Mouse (Mus musculus) kidney, embryonic 16.5 days (tissue): ENCODE results near the gene Flywch1. TPM values are rescaled to one million over a fixed set of nuclear protein-coding genes. Genes with fewer than 3 reads are reported as not detected.

Experiments used
- ATAC-seq: fragments of 200-750 bp; cut with Nextera tagmentation; 2 replicates; pipeline ENCODE4 v1.8.0; 2017; ENCODE audit warnings: moderate TSS enrichment; ENCODE audit not compliant: low FRiP score, low TSS enrichment
- H3K27ac ChIP-seq: fragments of 300-500 bp; sonication (generic); 2 replicates; pipeline ENCODE4 v1.5.1; 2014; ENCODE audit warnings: low read length
- H3K27me3 ChIP-seq: fragments of 300-500 bp; sonication (generic); 2 replicates; pipeline ENCODE4 v1.6.1; 2014; ENCODE audit warnings: low read length, control low read depth, mixed read lengths; ENCODE audit not compliant: insufficient read depth
- H3K36me3 ChIP-seq: fragments of 300-500 bp; sonication (generic); 2 replicates; pipeline ENCODE4 v1.6.1; 2014; ENCODE audit warnings: low read length, control low read depth, mixed read lengths; ENCODE audit not compliant: insufficient read depth
- H3K4me1 ChIP-seq: fragments of 300-500 bp; sonication (generic); 2 replicates; pipeline ENCODE4 v1.6.1; 2014; ENCODE audit warnings: low read length, control low read depth, mixed read lengths; ENCODE audit not compliant: insufficient read depth
- H3K4me2 ChIP-seq: fragments of 300-500 bp; sonication (generic); replicated peaks from 2 replicates; pipeline ENCODE4 v1.6.1; 2014; ENCODE audit warnings: low read depth, low read length
- H3K4me3 ChIP-seq: fragments of 300-500 bp; sonication (generic); 2 replicates; pipeline ENCODE4 v1.5.1; 2014; ENCODE audit warnings: mild to moderate bottlenecking, low read length
- H3K9ac ChIP-seq: fragments of 300-500 bp; sonication (generic); replicated peaks from 2 replicates; pipeline ENCODE4 v1.6.1; 2014; ENCODE audit warnings: low read length
- H3K9me3 ChIP-seq: fragments of 300-500 bp; sonication (generic); 2 replicates; pipeline ENCODE4 v1.6.1; 2016; ENCODE audit warnings: low read length, control low read depth
- WGBS: fragments of 180-500 bp; shearing (Covaris S2); extraction: QIAGEN DNeasy Blood & Tissue Kit; methylation state at CpG from one replicate; pipeline ENCODE4 v1.1.7; 2014; 5-methylcytosine and 5-hydroxymethylcytosine counted together
- polyA plus RNA-seq: library from polyadenylated mRNA; unstranded; fragments of >200 nt; fragmentation: Nextera tagmentation; extraction: Ambion mirVana; gene quantifications from 2 replicates; pipeline ENCODE4 v1.2.1, GENCODE M21; 2015

Gene Flywch1
- polyA plus RNA-seq, 1 experiment from 2014 or later: 104 TPM

DNA sequence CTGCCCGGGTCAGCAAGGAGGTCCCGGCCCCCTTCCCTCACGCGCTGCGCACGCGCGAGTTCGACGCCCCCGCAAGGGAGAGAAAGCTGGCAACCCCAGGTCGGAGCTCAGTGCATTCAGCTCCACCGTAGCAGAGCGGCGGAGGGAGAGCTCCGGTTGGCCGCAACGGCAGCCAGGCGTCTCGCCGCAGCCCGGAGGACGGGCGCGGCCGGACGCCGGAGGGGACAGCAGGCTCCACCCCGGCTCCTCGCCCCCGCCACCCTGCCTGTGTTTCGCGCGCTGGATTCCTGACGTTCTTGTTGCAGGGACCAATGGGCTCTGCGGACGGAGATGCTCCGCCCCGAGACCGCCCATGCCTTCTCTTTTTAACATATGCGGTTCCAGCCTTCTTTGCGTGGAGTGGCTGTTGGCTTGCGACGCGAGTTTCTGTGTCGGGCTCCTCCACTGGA, 31.2 kb downstream of the Flywch1 start:
- peak overlapping the region; percentile 67 for H3K4me3 ChIP-seq
- 0% methylated on average over 46 of the region's 46 CpGs for WGBS

DNA sequence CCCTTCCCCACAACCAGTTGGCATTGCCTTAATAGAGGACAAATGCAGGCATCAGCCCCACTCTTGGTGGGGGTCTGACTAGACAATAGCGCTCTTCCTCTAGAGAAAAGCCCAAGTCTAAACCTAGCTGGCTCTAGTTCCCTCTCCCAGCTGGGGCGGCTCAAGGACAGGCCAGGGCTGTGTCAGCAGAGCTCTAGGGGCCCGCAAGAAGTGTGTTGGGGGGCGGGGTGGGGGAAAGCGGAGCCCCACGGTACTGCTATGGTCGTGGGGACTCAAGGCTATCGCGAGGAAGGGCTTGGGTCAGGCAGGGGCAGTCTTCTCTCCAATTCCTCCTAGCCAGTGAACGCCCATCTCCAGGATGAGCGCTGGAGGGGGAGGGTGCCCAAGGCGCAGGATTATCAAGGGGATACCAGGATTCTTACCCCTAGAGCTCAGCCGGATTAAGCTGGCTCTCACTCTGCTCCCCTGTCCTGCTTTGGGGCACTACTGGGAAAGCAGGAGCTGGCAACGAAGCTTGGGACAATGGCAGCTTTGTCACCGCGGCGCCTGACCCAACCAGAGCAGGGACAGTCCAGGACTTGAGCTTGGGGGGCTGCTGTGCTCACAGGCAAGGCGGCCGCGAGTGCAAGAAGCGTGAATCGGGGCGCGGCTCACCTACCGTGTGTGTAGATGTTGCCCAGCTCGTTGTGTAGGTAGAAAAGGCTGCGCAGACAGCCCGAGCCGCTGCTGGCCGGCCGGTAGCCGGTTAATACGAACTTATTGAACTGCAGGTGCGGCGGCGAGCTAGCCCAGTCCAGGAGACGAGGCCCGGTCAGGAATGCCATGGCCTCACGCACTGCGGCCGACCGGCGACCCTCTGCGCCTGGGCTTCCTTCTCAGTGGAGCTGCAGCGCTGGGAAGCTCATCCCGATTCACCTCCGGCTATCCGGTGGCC, 31.9 kb downstream of the Flywch1 start:
- Histone ChIP-seq H3K4me3 (peak overlapping the region; percentile 67), H3K4me1 (peaks cover 34% of the 10 kb centered on the region), H3K9me3 (no peaks in the 10 kb centered on the region), H3K27me3 (peaks cover 39% of the 10 kb centered on the region), H3K4me2 (peak overlapping the region; percentile 99), H3K9ac (peak overlapping the region; percentile 74), H3K36me3 (peaks cover 14% of the 10 kb centered on the region; the same call in 1 of the 2 replicates), H3K27ac (peak overlapping the region; percentile 57; the same call in 1 of the 2 replicates)
- 1% methylated on average over 48 of the region's 48 CpGs for WGBS
- peak; percentile 20 for ATAC-seq

More for the DNA sequence above, 31.2 kb downstream of the Flywch1 start:
- Histone ChIP-seq H3K36me3 (peaks cover 12% of the 10 kb centered on the region; the same call in 1 of the 2 replicates), H3K27ac (peak overlapping the region; percentile 57; the same call in 1 of the 2 replicates), H3K4me1 (peaks cover 41% of the 10 kb centered on the region), H3K4me2 (peak overlapping the region; percentile 99), H3K9me3 (no peaks in the 10 kb centered on the region), H3K9ac (peak overlapping the region; percentile 74), H3K27me3 (peaks cover 46% of the 10 kb centered on the region)
- ATAC-seq: peak; percentile 80

DNA sequence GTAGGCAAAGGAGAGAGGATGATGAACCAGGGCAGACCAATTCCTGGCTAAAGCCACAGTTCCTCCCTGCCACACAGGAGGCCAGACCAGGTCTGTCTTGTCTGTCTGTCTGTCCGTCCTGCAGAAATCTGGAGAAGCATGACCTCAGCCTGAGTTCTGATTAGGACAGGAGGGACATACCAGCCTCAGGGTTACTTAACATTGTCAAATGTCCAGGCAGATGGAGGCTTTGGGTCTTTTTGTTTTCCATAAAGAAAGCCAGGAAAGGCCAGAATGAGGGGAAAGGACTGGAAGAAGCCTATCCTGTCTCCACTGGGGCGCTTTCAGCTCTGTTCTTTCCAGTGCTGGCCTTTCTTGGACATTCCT, 32.6 kb downstream of the Flywch1 start:
- Histone ChIP-seq H3K27ac (no peak overlapping the region), H3K4me1 (peaks cover 29% of the 10 kb centered on the region), H3K36me3 (peaks cover 20% of the 10 kb centered on the region), H3K9ac (peak overlapping the region; percentile 74; the same call in 1 of the 2 replicates), H3K4me2 (peak overlapping the region; percentile 99), H3K9me3 (no peaks in the 10 kb centered on the region), H3K27me3 (peaks cover 33% of the 10 kb centered on the region), H3K4me3 (peak overlapping the region; percentile 67)
- no peak for ATAC-seq
- WGBS: 53% methylated on average over 2 of the region's 2 CpGs

DNA sequence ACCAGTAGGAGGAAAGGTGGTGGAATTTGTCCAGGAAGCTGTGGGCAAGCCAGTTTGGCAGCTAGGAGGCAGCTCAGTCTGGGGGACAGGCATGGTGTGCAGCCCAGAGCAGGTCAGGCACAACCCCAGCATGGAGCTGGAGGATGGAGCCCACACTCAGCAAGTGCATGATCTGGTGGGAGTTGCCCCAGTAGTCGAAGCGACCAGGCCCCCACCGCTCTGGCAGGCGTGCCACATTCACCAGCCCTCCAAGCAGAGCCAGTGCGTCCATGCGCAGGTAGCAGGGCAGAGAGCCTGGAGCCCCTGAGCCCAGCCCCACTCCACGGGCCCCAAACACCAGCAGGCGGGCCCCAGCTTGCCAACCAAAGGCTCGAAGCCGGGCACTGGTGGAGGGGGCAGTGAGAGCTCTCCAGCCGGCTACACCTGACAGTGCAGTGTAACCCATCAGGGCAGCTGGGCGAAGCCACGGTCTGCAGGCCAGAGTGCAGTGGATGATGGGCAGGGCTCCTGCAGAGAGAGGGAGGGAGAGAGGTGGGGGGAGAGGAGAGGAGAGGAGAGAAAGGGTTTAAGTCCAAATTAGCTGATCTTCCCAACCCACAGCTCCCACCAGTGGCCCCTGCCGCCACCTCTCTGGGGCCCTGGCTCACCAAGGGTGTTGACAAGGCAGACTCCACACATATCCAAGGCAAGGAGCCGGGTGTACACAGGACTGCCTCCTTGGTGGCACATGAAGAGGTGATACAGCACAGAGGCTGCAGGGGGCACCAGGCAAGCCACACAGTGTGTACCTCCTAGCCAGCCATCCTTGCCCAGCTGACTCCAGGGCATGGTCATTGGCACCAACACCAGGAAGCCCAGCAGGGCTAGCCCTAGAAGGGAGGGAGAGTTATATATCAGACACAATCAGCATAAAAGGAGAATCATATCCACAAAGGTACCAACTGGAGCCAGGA, 33.6 kb downstream of the Flywch1 start:
- H3K4me2 ChIP-seq: no peak overlapping the region
- WGBS: 62% methylated on average over 15 of the region's 15 CpGs
- H3K4me3 ChIP-seq: no peak overlapping the region
- H3K27ac ChIP-seq: no peak overlapping the region
- H3K9ac ChIP-seq: 0 out of 2 replicates have a peak overlapping the region, but pooled peaks have one; percentile 14
- ATAC-seq: no peak
- H3K4me1 ChIP-seq: peaks cover 29% of the 10 kb centered on the region
- H3K9me3 ChIP-seq: no peaks in the 10 kb centered on the region
- peaks cover 24% of the 10 kb centered on the region for H3K36me3 ChIP-seq
- peaks cover 22% of the 10 kb centered on the region for H3K27me3 ChIP-seq

DNA sequence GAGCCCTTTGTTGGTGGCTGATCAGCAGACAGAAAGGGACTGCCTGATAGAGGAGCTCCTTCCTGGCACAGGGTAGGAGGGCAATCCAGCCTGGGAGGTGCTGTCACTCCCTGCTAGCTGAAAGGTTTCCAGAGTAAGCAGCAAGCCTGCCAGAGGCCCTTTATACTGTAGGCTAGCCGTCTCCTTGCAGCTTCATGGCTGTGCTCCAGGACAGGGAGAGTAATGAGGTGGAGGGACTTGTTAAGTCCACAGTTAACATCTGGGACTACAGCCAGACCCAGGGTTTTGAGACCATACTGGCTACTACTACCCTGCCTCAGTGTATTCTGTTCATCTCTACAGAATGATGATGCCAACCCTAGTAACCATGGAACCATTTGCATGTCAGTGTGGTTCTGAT, 37.1 kb downstream of the Flywch1 start:
- no peak for ATAC-seq
- no peak overlapping the region for H3K4me3 ChIP-seq
- no peak overlapping the region for H3K4me2 ChIP-seq
- H3K27ac ChIP-seq: no peak overlapping the region
- peaks cover 24% of the 10 kb centered on the region for H3K36me3 ChIP-seq
- peaks cover 15% of the 10 kb centered on the region for H3K4me1 ChIP-seq
- 59% methylated on average over 1 of the region's 1 CpGs for WGBS
- H3K9ac ChIP-seq: no peak overlapping the region
- H3K27me3 ChIP-seq: no peaks in the 10 kb centered on the region
- H3K9me3 ChIP-seq: no peaks in the 10 kb centered on the region

DNA sequence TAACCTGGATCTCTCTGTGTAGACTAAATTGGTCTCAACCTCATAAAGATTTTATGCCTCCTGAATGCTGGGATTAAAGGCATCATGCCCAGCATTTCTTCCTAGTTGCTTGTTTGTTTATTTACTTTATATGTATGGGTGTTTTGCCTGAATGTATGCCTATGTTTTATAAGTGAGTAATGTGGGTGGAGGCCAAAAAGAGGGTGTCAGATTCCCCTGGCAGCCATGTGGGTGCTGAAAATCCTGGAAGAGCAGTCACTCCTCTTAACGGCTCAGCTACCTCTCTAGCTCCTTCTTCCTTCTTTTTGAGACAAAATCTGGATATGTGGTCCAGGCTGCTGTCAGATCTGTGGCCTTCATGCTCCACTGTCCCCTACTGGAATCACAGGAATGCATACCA, 41.0 kb downstream of the Flywch1 start:
- 15% methylated on average over 1 of the region's 1 CpGs for WGBS
- Histone ChIP-seq H3K36me3 (peaks cover 13% of the 10 kb centered on the region), H3K4me3 (no peak overlapping the region), H3K9ac (no peak overlapping the region), H3K27ac (no peak overlapping the region), H3K4me2 (no peak overlapping the region), H3K27me3 (no peaks in the 10 kb centered on the region), H3K9me3 (no peaks in the 10 kb centered on the region), H3K4me1 (peaks cover 10% of the 10 kb centered on the region)
- no peak for ATAC-seq

DNA sequence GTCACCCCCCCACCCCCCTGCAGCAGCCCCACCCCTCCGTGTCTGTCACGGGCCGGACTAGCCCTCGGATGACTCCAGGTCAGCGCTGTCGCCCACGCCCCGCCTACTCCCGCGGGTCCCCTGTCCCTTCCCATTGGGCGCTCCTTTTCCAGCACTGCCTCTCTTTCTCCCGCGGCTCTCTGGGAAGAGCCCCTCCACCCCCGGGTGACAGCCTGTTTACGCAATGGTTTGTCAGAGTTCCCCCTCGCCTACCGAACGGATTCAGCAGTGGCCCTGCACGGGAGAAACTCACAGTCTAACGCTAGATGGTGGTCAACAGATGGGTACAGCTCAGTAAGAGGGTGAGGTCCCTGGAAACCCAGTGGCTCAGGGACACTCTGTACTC, 44.7 kb downstream of the Flywch1 start:
- no peaks in the 10 kb centered on the region for H3K9me3 ChIP-seq
- no peaks in the 10 kb centered on the region for H3K36me3 ChIP-seq
- peak overlapping the region; percentile 86 for H3K9ac ChIP-seq
- peak overlapping the region; percentile 84 for H3K4me3 ChIP-seq
- peak; percentile 94 for ATAC-seq
- 1% methylated on average over 16 of the region's 20 CpGs for WGBS
- H3K27ac ChIP-seq: peak overlapping the region; percentile 90
- no peaks in the 10 kb centered on the region for H3K27me3 ChIP-seq
- peak overlapping the region; percentile 59 for H3K4me2 ChIP-seq
- peaks cover 12% of the 10 kb centered on the region for H3K4me1 ChIP-seq

DNA sequence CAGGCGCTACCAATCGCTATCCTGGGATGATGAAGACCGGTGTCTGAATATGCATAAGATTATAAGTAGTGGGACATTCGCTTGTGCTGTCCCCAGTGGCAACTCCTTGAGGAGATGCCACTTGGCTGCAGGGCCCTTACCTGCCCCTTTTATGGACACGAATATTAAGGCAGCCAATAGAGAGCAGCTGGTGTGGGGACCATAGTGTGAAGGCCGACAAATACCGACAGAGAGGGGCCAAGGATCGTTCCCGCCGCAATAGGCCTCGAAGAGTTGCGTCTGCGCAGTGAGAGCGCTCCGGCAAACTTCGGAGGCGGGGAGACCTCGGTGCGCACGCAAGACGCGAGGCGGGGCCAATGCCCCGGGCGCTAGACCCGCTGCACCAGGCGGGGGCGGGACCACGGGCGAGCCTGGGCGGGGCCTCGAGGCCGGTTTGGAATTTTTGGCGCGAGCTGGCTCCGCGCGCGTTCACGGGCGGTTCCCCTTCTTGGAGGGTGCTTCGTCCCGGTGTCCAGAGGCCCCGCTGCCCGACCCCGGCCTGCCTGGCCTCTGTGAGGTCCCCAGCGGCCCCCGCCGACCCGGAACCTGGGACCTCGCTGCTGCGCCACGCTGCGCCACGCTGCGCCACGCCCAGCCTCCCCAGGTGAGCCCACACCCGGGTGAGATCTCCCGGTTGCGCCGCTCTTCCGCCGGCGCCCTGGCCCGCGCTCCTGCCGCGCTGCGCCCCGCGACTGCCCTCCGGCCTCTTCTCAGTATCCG, 45.2 kb downstream of the Flywch1 start, which contains the start of gene Pkmyt1:
Gene Pkmyt1, plus strand, starts transcription at position 338 of the 759 bp plus-strand sequence.
- H3K36me3 ChIP-seq: no peaks in the 10 kb centered on the region
- 1% methylated on average over 72 of the region's 73 CpGs for WGBS
- no peaks in the 10 kb centered on the region for H3K9me3 ChIP-seq
- ATAC-seq: peak; percentile 93
- peak within 1 kb of the TSS; percentile 90 for H3K27ac ChIP-seq
- no peaks in the 10 kb centered on the region for H3K27me3 ChIP-seq
- peak within 1 kb of the TSS; percentile 59 for H3K4me2 ChIP-seq
- H3K4me3 ChIP-seq: peak within 1 kb of the TSS; percentile 84
- peaks cover 12% of the 10 kb centered on the region for H3K4me1 ChIP-seq
- H3K9ac ChIP-seq: peak within 1 kb of the TSS; percentile 86

DNA sequence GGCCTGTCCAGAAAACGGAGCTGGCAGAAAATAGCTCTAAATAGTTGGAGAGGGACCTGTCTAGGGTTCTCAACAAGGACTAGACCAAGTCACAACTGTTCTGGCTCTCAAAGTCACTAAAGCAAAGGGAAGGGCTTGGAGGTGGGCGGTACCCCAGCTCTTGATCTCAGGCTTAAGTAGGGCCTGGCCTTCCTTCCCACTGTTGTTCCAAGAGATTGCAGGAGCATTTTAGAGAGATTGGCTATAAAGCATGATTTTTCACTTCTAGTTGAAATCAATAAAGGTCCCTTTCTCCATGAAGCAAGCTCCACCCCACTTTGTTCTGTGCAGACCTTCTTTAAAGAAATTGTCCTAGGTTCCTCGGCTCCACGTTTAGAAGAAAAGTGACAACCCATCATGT, 45.9 kb downstream of the Flywch1 start:
- Histone ChIP-seq H3K27ac (no peak overlapping the region; the same call in 1 of the 2 replicates), H3K4me1 (peaks cover 12% of the 10 kb centered on the region), H3K4me2 (peak overlapping the region; percentile 59), H3K9ac (peak overlapping the region; percentile 73), H3K27me3 (no peaks in the 10 kb centered on the region), H3K4me3 (peak overlapping the region; percentile 84), H3K36me3 (no peaks in the 10 kb centered on the region), H3K9me3 (no peaks in the 10 kb centered on the region)
- 47% methylated on average over 4 of the region's 4 CpGs for WGBS
- no peak for ATAC-seq
